Mouse (Mus musculus) embryonic fibroblast, embryonic 13.5 days (primary cell): ENCODE results near the gene 4933405L10Rik.

ENCODE experiments used
- CTCF ChIP-seq: IDR thresholded peaks from 2 replicates; pipeline ENCODE4 v1.5.1; 2011; ENCODE audit warnings: mild to moderate bottlenecking, control low read depth, low read length, moderate library complexity, borderline replicate concordance; ENCODE audit not compliant: insufficient read depth
- POLR2A ChIP-seq: IDR thresholded peaks from 2 replicates; pipeline ENCODE4 v1.6.1; 2011; ENCODE audit warnings: low read depth, mild to moderate bottlenecking, control low read depth, low read length, moderate library complexity

DNA sequence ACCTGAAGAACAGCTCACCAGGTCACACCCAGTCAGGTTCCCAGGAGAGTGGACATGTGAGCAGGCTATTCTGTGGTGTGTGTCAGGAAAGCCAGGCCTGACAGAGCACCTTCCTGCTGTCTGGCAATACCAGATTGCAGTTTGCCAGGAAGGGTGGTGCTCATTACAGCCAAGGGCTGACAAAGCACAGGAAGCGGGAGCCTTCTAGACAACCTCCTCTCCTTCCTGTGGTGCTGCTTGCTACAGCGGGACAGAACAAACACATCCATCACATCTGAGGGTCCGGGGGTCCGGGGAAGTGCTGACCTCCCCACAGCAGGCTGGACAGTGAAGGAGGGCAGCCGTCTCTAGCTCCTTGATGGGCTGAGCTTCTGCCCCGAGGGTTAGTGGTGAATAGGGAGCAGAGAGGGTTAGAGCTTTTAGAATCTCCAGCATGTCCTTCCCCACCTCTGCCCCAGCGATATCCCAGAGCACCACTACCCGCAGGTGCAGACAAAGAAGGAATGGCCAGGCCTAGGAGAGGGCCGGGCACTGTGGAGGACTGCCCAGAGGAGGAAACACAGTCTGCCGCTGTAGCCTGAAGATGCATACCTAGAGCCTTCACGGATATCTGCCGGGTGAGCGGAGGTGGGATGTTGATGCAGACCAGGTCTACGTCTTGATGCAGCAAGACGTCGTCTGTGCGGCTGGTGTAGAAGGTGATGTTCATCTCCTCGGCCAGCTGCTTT, 20.1 kb downstream of the 4933405L10Rik start:
- TF ChIP-seq CTCF (no peak), POLR2A (no peak)
